Mouse (Mus musculus): ENCODE results near the gene Gpld1. TPM values are rescaled to one million over a fixed set of nuclear protein-coding genes. Genes with fewer than 3 reads are reported as not detected.

Gpld1 gene
- polyA plus RNA-seq (2015; fragmentation: Nextera tagmentation; extraction: Ambion mirVana): 1.5 and 1.6 TPM in 2 replicates

GRCm38 (mm10) chr13:24942512-24943282 lies at the start of gene Gpld1:
TSS of gene Gpld1 (plus strand) at chr13:24943152.

GRCm38 (mm10) chr13:24937108-24937838 lies 5.7 kb upstream of the Gpld1 start, which contains the start of gene Aldh5a1:
TSS of gene Aldh5a1 (minus strand) at chr13:24937661.

GRCm38 (mm10) chr13:25019793-25020539 lies 77.0 kb downstream of the Gpld1 start, which contains the start of gene Mrs2:
TSS of gene Mrs2 (minus strand) at chr13:25020379.

Other genes starting within 250 kb of the Gpld1 start
- 0.20 TPM in 1 of 2 replicates, not detected in the other for gene Armh2, start 201.9 kb upstream of the Gpld1 start, polyA plus RNA-seq (2015; fragmentation: Nextera tagmentation; extraction: Ambion mirVana)
- 30.7 and 43.8 TPM in 2 replicates for gene Gmnn, start 181.2 kb upstream of the Gpld1 start, polyA plus RNA-seq (2015; fragmentation: Nextera tagmentation; extraction: Ambion mirVana)
- gene BC005537, start 141.5 kb upstream of the Gpld1 start, polyA plus RNA-seq (2015; fragmentation: Nextera tagmentation; extraction: Ambion mirVana): 12.5 and 13.4 TPM in 2 replicates
- 62.6 and 71.7 TPM in 2 replicates for gene Acot13, start 111.6 kb upstream of the Gpld1 start, polyA plus RNA-seq (2015; fragmentation: Nextera tagmentation; extraction: Ambion mirVana)
- 19.6 and 20.8 TPM in 2 replicates for gene Tdp2, start 111.5 kb upstream of the Gpld1 start, polyA plus RNA-seq (2015; fragmentation: Nextera tagmentation; extraction: Ambion mirVana)
- 0.04 TPM in 1 of 2 replicates, not detected in the other for gene D130043K22Rik, start 98.0 kb upstream of the Gpld1 start, polyA plus RNA-seq (2015; fragmentation: Nextera tagmentation; extraction: Ambion mirVana)
- gene Aldh5a1, start 5.5 kb upstream of the Gpld1 start, polyA plus RNA-seq (2015; fragmentation: Nextera tagmentation; extraction: Ambion mirVana): 2.5 and 2.6 TPM in 2 replicates
- gene Mrs2, start 77.2 kb downstream of the Gpld1 start, polyA plus RNA-seq (2015; fragmentation: Nextera tagmentation; extraction: Ambion mirVana): 11.9 and 17.8 TPM in 2 replicates
- 0.19 and 0.41 TPM in 2 replicates for gene Dcdc2a, start 112.9 kb downstream of the Gpld1 start, polyA plus RNA-seq (2015; fragmentation: Nextera tagmentation; extraction: Ambion mirVana)